Mouse (Mus musculus) cerebral cortex, adult 2 months (tissue): ENCODE results near the gene Tsg101.

Experiments used
- WGBS: fragments of 180-500 bp; shearing (Covaris S2); methylation state at CpG from one replicate; pipeline ENCODE4 v1.1.7; 2018; 5-methylcytosine and 5-hydroxymethylcytosine counted together

The Tsg101 gene

DNA sequence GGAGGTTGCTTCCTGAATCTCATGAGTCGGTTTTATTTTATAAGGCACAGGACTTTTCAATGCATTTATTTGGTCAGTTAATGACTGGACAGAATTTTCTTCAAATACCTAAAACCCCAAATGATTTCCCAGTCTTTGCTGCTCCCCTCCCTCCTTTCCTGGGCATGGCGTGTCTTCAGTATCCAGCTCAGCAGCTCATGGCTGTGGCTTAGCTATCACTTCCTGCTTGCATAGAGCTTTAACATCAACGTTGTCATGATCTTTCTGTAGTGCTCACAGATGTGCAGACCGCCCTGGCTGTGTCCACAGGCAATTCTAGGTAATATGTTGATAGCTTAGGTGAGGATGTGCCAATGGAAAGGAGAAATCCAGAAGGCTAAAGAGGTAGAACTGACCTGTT, 47.8 kb downstream of the Tsg101 start:
- WGBS, result 78% methylated on average over 4 of the region's 4 CpGs

DNA sequence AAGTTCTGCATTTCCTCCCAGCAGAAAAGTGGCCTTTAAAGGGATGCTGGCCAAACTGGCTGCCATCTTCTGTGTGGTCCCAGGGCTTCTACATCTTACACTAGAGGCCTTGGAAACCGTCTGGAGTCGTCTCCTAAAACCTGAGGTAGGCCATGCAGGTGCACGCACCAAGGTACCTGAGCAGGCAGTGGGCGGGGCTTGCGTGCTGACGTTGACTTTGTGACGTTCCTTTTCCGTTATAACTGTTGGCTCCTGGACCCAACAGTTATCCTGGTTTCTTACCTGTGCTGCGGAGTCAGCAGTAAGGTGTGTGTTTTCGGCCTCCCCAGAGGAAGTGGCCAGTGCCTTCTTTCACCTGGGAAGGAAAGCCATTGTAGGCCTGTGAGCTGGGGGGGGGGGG, 58.8 kb downstream of the Tsg101 start, which contains the start of gene Ldhc:
TSS of gene Ldhc (plus strand) at position 208 of the 400 bp plus-strand sequence.
- WGBS, result 60% methylated on average over 10 of the region's 10 CpGs

DNA sequence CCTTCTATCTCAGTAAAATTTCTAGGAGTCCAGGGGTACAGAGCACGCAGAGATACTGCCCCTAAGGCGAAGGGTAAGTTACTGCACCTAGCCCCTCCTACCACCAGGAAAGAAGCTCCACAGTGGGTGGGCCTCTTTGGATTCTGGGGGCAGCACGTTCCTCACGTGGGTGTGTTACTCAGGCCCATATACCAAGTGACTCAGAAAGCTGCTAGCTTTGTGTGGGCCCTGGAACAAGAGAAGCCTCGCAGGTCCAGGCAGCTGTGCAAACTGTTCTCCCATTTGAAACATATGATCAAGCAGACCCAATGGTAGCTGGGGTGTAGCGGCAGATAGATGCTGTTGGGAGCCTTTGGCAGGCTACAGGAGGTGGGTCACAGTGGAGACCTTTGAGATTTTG, 60.7 kb downstream of the Tsg101 start:
- 47% methylated on average over 6 of the region's 6 CpGs for WGBS

DNA sequence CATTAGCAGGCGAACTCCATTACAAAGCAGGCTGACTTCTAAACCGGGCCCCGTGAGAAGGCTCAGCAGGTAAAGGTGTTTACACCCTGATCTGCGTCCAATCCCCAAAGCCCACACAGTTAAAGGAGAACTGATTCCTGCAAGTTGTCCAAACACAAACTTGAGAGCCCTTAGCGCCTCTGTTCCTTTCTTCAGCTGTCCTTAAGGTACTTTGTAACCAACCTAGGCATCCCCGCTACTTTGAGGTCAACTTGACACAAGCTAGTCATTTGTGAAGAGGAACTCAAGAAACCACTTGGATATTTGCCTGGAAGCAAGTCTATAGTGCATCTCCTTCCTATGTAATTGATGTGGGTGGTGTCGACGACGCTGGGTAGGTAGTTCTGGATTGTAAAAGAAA, 62.3 kb downstream of the Tsg101 start:
- WGBS, result 81% methylated on average over 9 of the region's 9 CpGs

DNA sequence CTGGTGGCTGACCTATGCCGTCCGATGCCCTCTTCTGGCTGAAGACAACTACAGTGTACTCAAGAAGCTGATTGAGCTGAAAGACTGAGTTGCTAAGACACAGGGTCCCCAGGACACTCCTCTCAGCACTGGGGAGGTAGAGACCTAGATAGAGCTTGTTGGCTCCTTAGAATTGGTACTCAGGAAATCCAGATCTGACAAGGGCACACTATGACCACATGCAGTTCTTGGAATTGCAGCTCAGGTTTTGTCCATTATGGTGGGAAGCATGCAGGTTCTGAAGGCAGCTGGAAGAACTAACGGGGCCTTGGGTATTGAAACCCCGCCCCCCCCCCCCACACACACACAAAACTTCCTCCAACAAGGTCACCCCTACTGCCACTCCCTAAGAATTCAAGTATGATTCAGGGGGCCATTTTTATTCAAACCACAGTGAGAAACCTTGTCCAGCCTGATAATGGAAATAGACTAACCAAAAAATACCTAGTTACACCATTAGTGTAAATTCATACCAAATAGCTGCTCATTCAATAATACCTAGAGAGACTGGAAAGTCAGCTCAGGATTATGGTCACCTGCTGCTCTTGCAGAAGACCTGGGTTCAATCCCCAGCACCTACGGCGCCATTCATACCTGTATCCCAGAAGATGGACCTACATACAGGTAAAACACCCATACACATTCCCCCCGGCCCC, 63.8 kb downstream of the Tsg101 start:
- 75% methylated on average over 7 of the region's 7 CpGs for WGBS

DNA sequence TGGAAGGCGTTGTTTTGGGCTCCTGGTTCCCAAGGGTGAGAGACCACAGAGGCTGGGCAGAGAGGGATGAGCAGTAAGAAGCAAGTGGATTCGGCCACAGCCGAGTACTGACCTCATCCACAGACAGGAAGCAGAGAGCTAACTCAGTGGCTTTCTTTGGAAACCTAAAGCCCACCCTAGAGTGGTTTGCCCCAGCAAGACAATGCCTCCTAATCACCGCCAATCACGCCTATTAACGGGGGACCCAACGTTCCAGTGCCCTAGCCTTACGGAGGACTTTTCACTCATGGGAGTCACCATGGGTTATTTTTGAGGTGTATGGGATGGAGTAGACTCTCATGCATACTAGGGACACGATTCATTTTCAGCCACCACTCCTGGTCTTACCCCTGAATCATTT, 66.4 kb downstream of the Tsg101 start:
- 84% methylated on average over 9 of the region's 9 CpGs for WGBS

DNA sequence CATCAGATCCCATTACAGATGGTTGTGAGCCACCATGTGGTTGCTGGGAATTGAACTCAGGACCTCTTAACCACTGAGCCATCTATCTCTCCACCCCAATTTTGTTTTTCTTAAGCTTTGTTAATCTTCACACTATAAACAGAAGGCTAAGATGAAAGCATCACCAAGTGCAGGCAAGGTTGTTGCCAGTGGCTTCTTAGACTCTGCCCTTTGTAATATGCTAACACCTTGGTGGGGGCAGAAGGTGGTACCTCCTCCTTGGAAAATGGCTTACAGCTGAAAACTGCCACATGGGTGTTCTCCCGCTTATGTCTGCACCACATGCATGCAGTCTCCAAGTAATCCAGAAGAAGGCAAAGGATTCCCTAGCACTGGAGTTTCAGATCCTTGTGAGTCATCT, 67.1 kb downstream of the Tsg101 start:
- 66% methylated on average over 1 of the region's 1 CpGs for WGBS

DNA sequence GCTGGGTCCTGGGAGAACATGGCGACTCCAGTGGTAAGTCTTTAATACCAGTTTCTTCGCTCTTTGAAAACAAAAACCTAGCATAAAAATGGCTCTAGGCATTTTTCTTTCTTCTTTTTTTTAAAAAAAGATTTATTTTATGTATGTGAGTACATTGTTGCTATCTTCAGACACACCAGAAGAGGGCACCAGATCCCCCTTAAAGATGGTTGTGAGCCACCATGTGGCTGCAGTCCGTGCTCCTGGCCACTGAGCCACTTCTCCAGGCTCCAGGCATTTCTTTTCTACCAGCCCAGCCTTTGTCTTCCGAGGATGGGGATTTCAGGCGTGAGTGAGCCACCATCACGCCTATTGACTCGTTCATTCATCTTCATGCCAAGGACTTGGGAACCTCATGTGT, 68.7 kb downstream of the Tsg101 start:
- WGBS, result 55% methylated on average over 7 of the region's 7 CpGs

DNA sequence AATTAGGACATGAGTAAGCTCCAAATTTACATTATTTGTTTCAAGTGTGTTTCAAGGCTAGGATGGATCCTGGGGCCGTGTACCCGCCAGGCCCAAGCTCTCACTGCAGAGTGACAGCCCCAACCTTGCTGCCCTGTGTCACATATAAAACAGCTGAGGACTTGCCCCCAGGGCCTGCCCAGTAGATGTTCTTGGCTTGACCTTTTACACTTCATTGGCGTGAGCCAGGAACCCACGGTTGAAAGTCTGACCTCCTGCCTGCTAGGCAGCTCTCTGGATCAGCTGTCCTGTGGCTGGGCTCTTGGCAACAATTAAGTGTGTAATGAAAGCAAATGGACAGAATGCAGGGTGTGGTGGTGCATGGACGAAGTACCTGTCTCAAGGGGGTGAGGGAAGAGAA, 70.5 kb downstream of the Tsg101 start:
- 87% methylated on average over 5 of the region's 5 CpGs for WGBS

DNA sequence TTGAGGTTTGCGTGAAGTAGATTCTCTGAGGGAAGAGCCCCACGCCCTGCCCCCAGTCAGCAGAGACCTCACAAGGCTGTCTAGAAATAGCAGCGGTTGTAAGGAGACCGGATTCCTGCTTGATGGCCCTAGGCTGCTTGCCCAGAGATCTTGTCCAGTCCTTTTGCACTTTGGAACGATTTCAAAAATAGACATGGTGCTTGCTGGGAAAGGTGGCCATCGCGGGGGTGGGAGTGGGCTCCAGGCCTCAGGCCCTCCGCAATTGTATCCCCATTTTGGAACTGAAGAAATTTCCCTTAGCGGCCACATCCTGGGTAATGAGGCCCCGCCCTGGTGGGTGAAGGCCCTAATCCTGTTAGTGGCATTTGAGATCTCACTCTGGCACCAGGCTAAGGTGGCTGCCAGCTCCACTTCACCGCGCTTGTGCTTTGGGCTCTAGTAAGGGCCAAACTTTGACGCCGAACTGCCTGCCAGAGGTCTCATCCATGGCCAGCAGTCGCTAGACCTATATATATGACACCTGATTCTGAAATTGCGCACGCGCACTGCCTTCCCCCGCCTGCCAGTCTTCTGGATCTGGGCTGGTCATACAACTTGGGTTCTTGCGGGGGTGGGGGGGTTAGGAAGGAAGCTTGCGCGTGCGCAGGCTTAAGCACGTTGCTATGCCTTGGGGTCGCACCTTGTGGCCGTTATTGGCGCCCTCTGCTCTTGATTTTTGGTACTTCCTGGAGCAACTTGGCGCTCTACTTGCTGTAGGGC, 73.1 kb downstream of the Tsg101 start:
- WGBS, result 4% methylated on average over 28 of the region's 28 CpGs

DNA sequence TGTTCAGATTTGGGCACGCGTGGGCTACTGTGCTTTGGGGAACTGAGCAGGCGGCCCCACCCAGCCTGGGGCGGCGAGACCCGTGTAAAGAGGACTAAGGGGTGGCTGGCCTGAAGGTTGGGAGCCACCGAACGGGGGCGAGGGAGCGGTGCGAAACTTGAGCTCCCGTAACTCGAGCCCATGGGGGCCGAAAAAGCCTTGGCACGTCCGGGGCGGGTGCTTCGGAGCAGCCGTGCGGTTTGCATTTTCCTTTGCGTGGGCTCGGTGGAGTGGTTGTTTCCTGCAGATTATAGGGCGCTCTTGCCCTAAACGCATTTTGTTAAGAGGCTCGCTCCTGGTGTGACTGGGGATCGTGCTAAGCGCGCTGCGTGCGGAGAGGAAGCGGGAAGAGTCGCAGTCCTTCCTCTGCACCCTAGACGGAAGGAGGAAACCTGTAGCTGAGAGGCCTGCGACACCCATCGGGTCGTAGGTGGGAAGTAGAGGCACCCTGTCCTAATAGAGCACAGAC, 73.7 kb downstream of the Tsg101 start:
- under 1% methylated on average over 36 of the region's 36 CpGs for WGBS

DNA sequence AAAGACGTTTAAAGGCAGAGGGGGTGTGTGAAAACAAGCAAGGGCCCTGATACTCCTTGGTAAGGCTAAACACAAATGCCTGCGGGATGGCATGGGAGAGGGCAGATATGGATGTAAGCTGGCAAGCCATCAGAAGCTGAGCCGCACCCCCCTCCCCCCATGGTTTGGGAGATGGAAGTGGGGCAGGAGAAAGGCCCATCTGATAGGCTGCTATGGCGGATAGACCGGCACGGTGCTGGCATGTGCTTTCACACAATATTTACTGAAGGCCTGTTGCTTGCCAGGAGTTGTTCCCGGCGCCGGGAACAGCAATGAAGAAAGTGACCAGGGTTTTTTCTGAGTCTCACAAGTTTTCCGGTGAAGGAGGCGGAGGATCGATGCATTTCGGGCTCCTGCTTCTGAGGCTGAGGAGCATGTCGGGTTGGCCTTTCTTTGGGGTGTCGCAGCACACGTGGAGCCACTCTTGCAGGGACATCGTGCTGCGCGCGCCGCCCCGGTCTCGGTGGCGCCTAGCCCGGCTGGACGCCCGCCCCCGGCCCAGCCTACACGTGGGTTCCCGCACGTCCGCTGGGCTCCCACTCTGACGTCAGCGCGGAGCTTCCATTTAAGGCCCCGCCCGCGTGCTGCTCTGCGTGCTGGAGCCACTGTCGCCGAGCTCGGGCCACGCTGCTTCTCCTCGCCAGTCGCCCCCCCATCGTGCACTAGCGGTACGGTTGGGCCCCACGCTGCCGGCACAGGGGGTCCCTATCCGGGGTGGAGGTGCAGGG, 74.4 kb downstream of the Tsg101 start:
- WGBS, result under 1% methylated on average over 51 of the region's 51 CpGs

DNA sequence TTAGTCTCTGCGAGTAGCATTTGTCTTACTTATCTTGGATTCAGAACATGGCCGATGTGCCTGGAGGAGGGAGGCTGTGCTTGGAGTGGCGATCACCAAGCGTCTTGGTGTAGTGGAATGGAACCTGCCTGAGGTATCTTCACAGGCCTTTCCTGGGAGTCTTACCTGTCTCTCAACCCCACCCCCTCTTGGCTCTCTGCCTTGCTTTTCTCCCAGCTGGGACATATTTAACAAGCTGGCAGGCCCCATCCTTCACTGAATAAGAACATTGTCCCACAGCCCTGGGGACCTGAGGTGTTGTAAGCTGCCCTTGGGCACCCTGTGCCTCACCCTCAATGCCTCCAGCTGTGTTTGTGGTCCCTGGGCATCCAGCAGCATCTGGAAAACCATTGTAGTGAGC, 76.2 kb downstream of the Tsg101 start:
- WGBS, result 94% methylated on average over 4 of the region's 4 CpGs

DNA sequence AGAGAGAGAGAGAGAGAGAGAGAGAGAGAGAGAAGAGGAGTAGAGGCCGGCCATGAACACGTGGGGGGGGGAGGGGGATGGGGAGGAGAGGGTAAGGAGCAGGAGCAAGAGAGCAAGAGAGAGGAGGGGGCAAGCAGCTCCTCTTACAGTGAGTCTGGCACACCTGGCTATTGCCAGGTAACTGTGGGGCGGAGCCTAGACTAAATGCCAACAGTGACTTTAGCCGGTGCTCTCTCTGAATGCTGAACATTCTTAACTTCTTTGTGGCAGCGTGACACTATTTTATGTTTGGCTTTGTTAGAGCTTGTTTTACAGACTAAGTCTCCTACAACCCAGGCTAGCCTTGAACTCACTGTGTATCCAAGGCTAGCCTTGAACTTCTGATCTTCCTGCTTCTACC, 77.5 kb downstream of the Tsg101 start:
- 41% methylated on average over 5 of the region's 5 CpGs for WGBS

DNA sequence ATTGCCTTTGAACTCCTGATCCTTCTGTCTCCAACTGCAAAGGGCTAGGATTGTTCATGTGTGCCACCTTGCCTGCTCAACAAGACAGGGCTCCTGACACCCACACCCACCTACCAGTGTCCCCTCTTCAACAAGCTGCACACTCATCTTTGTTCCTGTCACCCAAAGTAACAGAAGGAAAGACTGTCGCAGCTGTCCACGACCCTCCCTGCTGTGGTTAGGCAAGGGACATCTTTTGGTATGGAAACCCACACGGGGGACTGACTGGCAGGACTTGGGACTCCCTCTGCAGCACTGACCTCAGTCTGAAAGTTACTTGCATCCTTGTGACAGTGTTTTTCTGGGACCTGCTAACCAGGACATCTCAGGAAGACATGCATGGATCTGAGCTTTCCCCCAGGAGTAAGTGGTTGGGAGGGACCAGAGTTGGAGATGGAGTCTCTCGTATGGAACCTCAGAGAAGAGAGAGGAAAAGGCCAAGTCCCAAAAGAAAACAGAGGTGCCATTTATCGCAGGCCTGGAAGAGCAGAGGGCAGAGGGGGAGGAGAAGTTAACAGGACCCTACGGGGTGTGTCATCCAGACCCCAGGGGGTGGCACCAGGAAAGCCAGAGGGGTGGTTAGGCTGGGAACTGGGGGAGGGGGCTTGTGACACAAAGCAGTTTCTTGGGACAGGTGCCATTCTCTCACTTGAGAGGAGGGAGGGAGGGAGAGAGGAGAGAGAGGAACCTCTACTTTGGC, 78.8 kb downstream of the Tsg101 start, which contains the start of gene Ldha:
TSS of gene Ldha (plus strand) at position 689 of the 739 bp plus-strand sequence.
- WGBS, result 62% methylated on average over 6 of the region's 6 CpGs

DNA sequence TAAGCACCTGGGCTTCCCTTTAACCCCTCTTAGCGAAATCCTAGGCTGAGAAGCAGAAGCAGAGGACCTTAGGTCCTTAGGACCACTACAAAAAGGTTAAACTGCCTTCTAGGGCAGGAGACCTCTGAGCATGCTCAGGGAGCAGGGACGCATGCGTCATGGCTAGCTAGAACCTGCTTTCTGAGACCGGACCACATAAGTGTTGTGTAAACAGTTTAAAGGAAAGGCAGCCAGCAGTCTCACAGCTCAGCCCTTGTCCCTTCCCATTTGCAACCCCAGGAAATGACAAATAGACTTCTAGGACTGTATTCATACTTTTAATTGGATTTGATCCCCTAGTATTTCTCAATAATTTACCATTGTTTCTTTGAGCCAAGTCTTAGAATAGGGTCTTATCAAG, 79.4 kb downstream of the Tsg101 start:
- 76% methylated on average over 4 of the region's 4 CpGs for WGBS

DNA sequence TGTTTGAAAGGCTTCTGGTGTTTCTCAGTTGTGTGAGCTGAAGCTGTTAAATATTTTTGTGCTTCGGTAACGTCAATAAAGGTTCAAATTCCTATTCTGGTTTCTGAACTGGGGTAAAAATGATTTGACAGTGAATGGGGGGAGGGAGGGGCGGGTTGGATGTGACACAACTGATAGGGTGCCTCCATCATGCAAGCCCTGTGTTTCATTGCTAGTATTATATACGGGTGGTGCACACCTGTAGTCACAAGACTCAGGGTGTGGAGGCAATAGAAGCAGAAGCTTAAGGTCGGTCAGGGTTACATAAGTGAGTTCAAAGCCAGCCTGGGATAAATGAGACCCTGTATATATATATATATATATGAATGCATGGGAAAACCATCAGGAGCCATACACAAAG, 79.9 kb downstream of the Tsg101 start:
- 80% methylated on average over 5 of the region's 5 CpGs for WGBS

DNA sequence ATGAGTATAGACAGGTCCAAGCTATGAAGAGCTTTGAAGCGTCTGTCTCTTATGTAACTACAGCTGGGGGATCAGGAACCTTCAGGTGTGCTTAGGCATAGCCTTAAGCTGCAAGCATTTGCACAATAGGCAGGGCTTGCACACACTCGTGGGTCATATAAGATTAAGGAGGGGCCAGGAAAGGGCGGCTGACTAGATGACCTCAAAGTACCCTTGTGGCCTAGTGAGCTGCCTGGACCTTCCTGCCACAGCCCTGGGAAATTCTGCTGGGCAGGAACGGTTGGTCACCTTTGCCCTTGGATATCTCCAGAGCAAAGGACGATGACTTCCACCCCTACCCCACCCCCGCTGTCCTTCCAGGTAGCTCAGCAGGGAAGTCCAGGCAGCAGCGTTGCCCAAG, 80.3 kb downstream of the Tsg101 start:
- 43% methylated on average over 7 of the region's 7 CpGs for WGBS
